Mouse (Mus musculus) heart, adult 2 months (tissue): ENCODE results near the gene Ripply3.

ENCODE experiments used
- CTCF ChIP-seq: fragments of 200-600 bp; IDR thresholded peaks from 2 replicates; pipeline ENCODE4 v1.8.1; 2022; ENCODE audit warnings: antibody characterized with exemption, mild to moderate bottlenecking, moderate library complexity
- EP300 ChIP-seq: fragments of 200-500 bp; IDR thresholded peaks from 2 replicates; pipeline ENCODE4 v1.6.1; 2011; ENCODE audit warnings: low read depth, low read length, control low read depth; ENCODE audit not compliant: insufficient read depth

DNA sequence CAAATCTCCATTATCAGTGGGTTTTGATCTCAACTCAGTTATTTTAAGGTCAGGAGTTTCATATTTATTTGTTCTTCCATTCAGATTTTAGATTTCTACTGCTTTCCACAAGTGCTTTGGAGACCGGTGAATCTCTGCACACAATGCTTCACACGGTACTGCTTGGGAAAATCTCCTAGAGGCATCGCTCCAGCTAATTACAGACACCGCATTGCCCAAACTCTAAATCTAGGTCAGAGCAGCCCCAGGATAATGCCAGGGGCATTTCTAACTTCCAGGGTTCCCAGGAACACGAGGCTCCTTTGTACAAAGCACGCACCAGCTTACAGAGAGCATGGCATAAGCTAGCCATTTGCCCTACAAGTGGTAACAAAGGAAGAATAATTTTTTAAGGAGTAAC is 20.7 kb upstream of the Ripply3 start:
- TF ChIP-seq CTCF, result no peak
- no peak for TF ChIP-seq EP300
